8 mouse cellular contexts compared by ENCODE assay signal in the genomic region with DNA sequence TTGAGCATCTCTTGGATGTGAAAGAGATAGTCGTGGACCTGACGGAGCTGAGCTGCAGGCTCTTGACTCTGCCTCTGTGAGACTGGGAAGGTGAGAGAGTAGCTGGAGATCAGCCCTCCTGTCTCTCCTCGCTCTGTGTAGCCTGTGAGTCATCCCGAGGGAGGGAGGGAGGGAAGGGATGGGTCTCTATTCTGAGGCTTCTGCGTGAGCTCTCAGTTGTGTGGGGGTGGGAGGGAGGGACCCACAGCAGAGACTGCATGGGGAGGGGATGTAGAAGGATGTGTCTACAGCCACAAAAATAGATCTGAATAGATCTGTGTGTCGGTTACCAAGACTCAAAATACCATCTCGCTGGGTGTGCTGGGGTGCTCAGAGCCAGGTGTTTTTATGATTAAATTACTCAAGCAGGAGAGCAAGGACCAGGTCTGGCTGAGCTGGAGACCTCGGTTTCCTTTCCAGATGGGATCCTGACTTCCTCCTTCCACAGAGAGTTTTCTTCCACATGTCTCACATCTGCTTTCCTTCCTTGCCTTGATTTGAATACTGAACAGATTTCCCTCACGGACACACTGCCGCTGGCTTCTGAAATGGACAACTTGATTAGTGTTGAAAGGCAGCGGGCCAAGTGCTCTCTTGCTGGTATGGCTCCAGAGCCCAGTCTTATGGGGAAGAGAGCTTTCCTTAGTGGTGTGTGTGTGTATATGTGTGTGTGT.
DNase-seq lines count a peak whose midpoint lies in the region.

No protein-coding gene starts in this region.

- peak; percentile 95 for DNase-seq in heart, adult 11 months
- DNase-seq in heart, postnatal 25 days (ENCODE audit: low spot score) = no peak
- peak; percentile 57 for DNase-seq in NIH3T3 (ENCODE audit: low read depth)
- DNase-seq in gastrocnemius, postnatal 14 days = peak; percentile 48
- peak; percentile 23 for DNase-seq in left cerebral cortex, postnatal 4 days
- no peak for DNase-seq in T-cell, adult 2 months (ENCODE audit: low spot score)
- DNase-seq in spleen, adult 12 weeks (ENCODE audit: low spot score) = no peak
- DNase-seq in cerebellum, adult 18-20 months = no peak

- intact Hi-C loops in heart, postnatal 25 days (cut with DNase I) = loop anchor here (5.0 kb wide), 1 partner anchor 72 kb away; no protein-coding TSS in a partner anchor
- intact Hi-C loops in gastrocnemius, postnatal 14 days (cut with DNase I; ENCODE audit: low total_unique reads) = no loop called here
- intact Hi-C loops in left cerebral cortex, postnatal 4 days (cut with DNase I) = no loop called here

Comparison
In these comparisons a context has a peak if more than half of its experiments do, and no peak if none do; other contexts are left out.
1. DNase-seq: peak in heart, adult 11 months (single experiment), NIH3T3 (single experiment), gastrocnemius, postnatal 14 days (single experiment) and left cerebral cortex, postnatal 4 days (single experiment); none in heart, postnatal 25 days (single experiment), T-cell, adult 2 months (single experiment), spleen, adult 12 weeks (single experiment) and cerebellum, adult 18-20 months (0 of 2).